Mouse (Mus musculus): ENCODE data around the gene Podxl2. TPM values are rescaled to one million over a fixed set of nuclear protein-coding genes. Genes with fewer than 3 reads are reported as not detected.

The Podxl2 gene
- polyA plus RNA-seq, 1 experiment from 2014 or later, result 52.8 TPM

- Histone ChIP-seq H3K4me2 (replicated peaks; ENCODE audit: low read depth, low read length) (no peak overlapping the region), H3K9ac (ENCODE audit: low read depth, low read length) (no peak overlapping the region), H3K36me3 (ENCODE audit: control insufficient read depth, insufficient read depth, low read length) (no peaks in the 10 kb centered on the region), H3K27ac (ENCODE audit: low read depth, low read length) (no peak overlapping the region), H3K4me3 (ENCODE audit: low read length) (no peak overlapping the region), H3K9me3 (ENCODE audit: control insufficient read depth, low read length) (no peaks in the 10 kb centered on the region), H3K4me1 (ENCODE audit: control insufficient read depth, insufficient read depth, low read length) (peaks cover 17% of the 10 kb centered on the region; the same call in 1 of the 2 replicates), H3K27me3 (ENCODE audit: control insufficient read depth, insufficient read depth, low read length) (no peaks in the 10 kb centered on the region)
- no peak for ATAC-seq (ENCODE audit: low FRiP score, low TSS enrichment)
- WGBS, result 48% methylated on average over 14 of the region's 14 CpGs
These were observed 80.3 kb downstream of the Podxl2 start for GRCm38 (mm10) chr6:88794561-88794971.

GRCm38 (mm10) chr6:88793872-88794271 lies 81.0 kb downstream of the Podxl2 start:
- Histone ChIP-seq H3K4me2 (replicated peaks; ENCODE audit: low read depth, low read length) (no peak overlapping the region), H3K4me3 (ENCODE audit: low read length) (no peak overlapping the region), H3K9ac (ENCODE audit: low read depth, low read length) (no peak overlapping the region), H3K27ac (ENCODE audit: low read depth, low read length) (no peak overlapping the region), H3K36me3 (ENCODE audit: control insufficient read depth, insufficient read depth, low read length) (no peaks in the 10 kb centered on the region), H3K27me3 (ENCODE audit: control insufficient read depth, insufficient read depth, low read length) (no peaks in the 10 kb centered on the region), H3K9me3 (ENCODE audit: control insufficient read depth, low read length) (no peaks in the 10 kb centered on the region), H3K4me1 (ENCODE audit: control insufficient read depth, insufficient read depth, low read length) (peaks cover 23% of the 10 kb centered on the region; the same call in 1 of the 2 replicates)
- WGBS, result 84% methylated on average over 13 of the region's 13 CpGs
- no peak for ATAC-seq (ENCODE audit: low FRiP score, low TSS enrichment)

GRCm38 (mm10) chr6:88793243-88793642 lies 81.6 kb downstream of the Podxl2 start:
- Histone ChIP-seq H3K27ac (ENCODE audit: low read depth, low read length) (no peak overlapping the region), H3K4me3 (ENCODE audit: low read length) (no peak overlapping the region), H3K36me3 (ENCODE audit: control insufficient read depth, insufficient read depth, low read length) (no peaks in the 10 kb centered on the region), H3K4me2 (replicated peaks; ENCODE audit: low read depth, low read length) (no peak overlapping the region), H3K9ac (ENCODE audit: low read depth, low read length) (no peak overlapping the region), H3K27me3 (ENCODE audit: control insufficient read depth, insufficient read depth, low read length) (no peaks in the 10 kb centered on the region), H3K4me1 (ENCODE audit: control insufficient read depth, insufficient read depth, low read length) (peaks cover 24% of the 10 kb centered on the region; the same call in 1 of the 2 replicates), H3K9me3 (ENCODE audit: control insufficient read depth, low read length) (no peaks in the 10 kb centered on the region)
- no peak for ATAC-seq (ENCODE audit: low FRiP score, low TSS enrichment)
- WGBS, result 54% methylated on average over 2 of the region's 2 CpGs

Other genes starting within 250 kb of the Podxl2 start
- 0.24 TPM in 1 of 2 replicates, not detected in the other for gene Kbtbd12, start 237.1 kb downstream of the Podxl2 start, polyA plus RNA-seq (2014; fragmentation: Nextera tagmentation; extraction: Ambion mirVana)
- gene Mgll, start 150.6 kb downstream of the Podxl2 start, polyA plus RNA-seq (2014; fragmentation: Nextera tagmentation; extraction: Ambion mirVana), result 22.8 and 29.9 TPM in 2 replicates
- gene Abtb1, start 33.1 kb downstream of the Podxl2 start, polyA plus RNA-seq (2014; fragmentation: Nextera tagmentation; extraction: Ambion mirVana), result 24.8 and 27.1 TPM in 2 replicates
- gene Mcm2, start 23.7 kb upstream of the Podxl2 start, polyA plus RNA-seq (2014; fragmentation: Nextera tagmentation; extraction: Ambion mirVana), result 115 and 166 TPM in 2 replicates
- gene Tpra1, start 27.2 kb upstream of the Podxl2 start, polyA plus RNA-seq (2014; fragmentation: Nextera tagmentation; extraction: Ambion mirVana), result 54.5 and 57.2 TPM in 2 replicates

Data from kidney, embryonic 14.5 days (tissue).